Mouse (Mus musculus) effector memory CD4-positive, alpha-beta T cell, adult 7 months (primary cell): ENCODE measurements around the gene Mrps31. TPM values are rescaled to one million over a fixed set of nuclear protein-coding genes. Genes with fewer than 3 reads are reported as not detected.

Source experiments
- polyA plus RNA-seq: library from polyadenylated mRNA; unstranded; fragments of 100-300 nt; shearing (Covaris generic); gene quantifications from one replicate; pipeline ENCODE4 v1.2.1, GENCODE M21; 2017

Gene Mrps31
- 12.0 TPM for polyA plus RNA-seq

DNA sequence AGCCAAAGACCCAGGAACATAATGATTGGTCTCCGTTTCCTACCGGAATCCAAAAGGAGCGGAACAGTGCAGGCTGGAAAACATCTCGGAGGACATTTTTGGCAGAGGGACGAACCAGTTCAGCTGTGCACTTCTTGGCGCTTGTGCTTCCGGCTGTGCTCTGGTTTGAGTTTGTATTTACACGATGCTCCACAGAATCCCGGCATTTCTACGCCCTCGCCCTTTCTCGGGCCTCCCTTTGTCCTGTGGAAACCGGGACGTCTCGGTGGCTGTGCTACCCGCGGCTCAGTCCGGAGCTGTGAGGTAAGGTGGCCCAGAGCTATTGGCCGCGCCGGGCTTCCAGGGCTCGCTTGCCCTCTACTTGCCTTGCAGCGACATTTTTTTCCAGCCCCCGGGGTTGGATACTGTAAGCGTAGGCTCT lies at the start of gene Mrps31:
TSS of gene Mrps31 (plus strand) at position 80 of the 421 bp plus-strand sequence.

DNA sequence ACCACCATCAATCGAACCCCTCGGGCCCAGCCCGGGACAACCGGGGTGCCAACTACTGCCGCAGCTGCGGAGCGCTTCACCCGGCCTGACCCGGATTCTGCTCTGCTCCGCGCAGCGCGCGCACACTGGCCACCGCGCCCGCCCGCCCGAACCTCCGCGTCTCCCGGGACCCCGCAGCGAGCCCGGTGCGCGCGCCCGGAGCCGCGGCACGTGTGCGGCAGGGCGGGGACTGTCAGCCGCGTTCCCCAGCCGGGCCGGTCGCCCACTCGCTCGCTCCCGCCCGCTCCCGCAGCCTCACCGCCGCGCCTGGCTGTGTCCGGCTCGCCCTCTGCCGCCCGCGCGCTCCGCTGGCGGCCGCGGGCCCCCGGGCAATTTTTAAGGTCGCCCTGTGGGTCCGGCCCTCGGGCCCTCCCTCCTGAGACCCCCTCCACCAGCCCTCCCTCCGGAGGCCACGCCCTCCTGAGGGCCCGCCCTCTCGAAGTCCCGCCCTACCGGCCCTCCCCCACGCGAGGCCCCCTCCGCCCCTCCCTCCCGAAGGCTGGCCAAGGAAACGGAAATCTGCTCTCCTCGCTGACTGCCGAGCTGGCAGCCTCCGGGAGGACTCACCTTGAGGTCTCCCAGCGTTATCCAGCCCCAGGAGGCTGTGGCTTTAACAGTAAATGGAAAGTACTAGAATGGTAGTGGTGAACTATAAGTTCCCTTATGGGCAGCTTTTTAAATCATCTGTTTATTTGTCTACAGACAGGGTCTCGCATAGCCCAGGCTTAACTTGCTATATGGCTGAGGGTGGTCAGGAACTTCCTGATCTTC lies 12.8 kb upstream of the Mrps31 start, which contains the start of gene Slc25a15:
TSS of gene Slc25a15 (minus strand) at position 456 of the 810 bp plus-strand sequence.

Other genes starting within 250 kb of the Mrps31 start
- gene Nek3, start 244.9 kb upstream of the Mrps31 start, polyA plus RNA-seq: 4.3 TPM
- 1.4 TPM for gene Ckap2, start 225.5 kb upstream of the Mrps31 start, polyA plus RNA-seq
- gene Vps36, start 218.6 kb upstream of the Mrps31 start, polyA plus RNA-seq: 32.4 TPM
- gene Thsd1, start 184.0 kb upstream of the Mrps31 start, polyA plus RNA-seq: 1.4 TPM
- gene Tpte, start 127.9 kb upstream of the Mrps31 start, polyA plus RNA-seq: not detected
- gene Slc25a15, start 12.8 kb upstream of the Mrps31 start, polyA plus RNA-seq: 9.5 TPM